Mouse (Mus musculus) E14TG2a.4 (cell line): ENCODE measurements around the gene Ttll4.

Source experiments
- CTCF ChIP-seq: conservative IDR thresholded peaks from 2 replicates; pipeline ENCODE4 v1.5.1; 2014; ENCODE audit warnings: low read length
- NANOG ChIP-seq: IDR thresholded peaks from 2 replicates; pipeline ENCODE4 v1.6.1; 2014; ENCODE audit warnings: borderline replicate concordance, low read length, mixed read lengths
- POU5F1 ChIP-seq: IDR thresholded peaks from 2 replicates; pipeline ENCODE4 v1.6.1; 2014; ENCODE audit warnings: low read length, borderline replicate concordance

GRCm38 (mm10) chr1:74728446-74728845, 66.9 kb downstream of the Ttll4 start:
- TF ChIP-seq CTCF = no peak
- TF ChIP-seq POU5F1 = no peak
- TF ChIP-seq NANOG = no peak
